Mouse (Mus musculus) small intestine, adult 2 months (tissue): ENCODE measurements around the gene Fmn2. TPM values are rescaled to one million over a fixed set of nuclear protein-coding genes. Genes with fewer than 3 reads are reported as not detected.

Source experiments
- H3K27ac ChIP-seq: fragments of 200-500 bp; 2 replicates; pipeline ENCODE4 v1.5.1; 2012; ENCODE audit warnings: low read depth, low read length, control low read depth, inconsistent platforms; ENCODE audit not compliant: insufficient read depth
- H3K27me3 ChIP-seq: fragments of 200-500 bp; 2 replicates; pipeline ENCODE4 v1.6.1; 2012; ENCODE audit warnings: mild to moderate bottlenecking, moderate library complexity, low read length, inconsistent platforms; ENCODE audit not compliant: control insufficient read depth, insufficient read depth
- H3K36me3 ChIP-seq: fragments of 200-500 bp; 2 replicates; pipeline ENCODE4 v1.6.1; 2012; ENCODE audit warnings: mild to moderate bottlenecking, low read length, control low read depth, inconsistent platforms; ENCODE audit not compliant: control insufficient read depth, insufficient read depth
- H3K4me1 ChIP-seq: fragments of 200-500 bp; 2 replicates; pipeline ENCODE4 v1.6.1; 2012; ENCODE audit warnings: low read length, inconsistent platforms, mixed read lengths; ENCODE audit not compliant: control insufficient read depth, insufficient read depth, insufficient read length
- H3K4me3 ChIP-seq: fragments of 200-500 bp; 2 replicates; pipeline ENCODE4 v1.5.1; 2012; ENCODE audit warnings: low read depth, mild to moderate bottlenecking, control low read depth, inconsistent platforms, low read length, moderate library complexity
- CTCF ChIP-seq: fragments of 200-500 bp; IDR thresholded peaks from 2 replicates; pipeline ENCODE4 v1.5.1; 2012; ENCODE audit warnings: low read depth, mild to moderate bottlenecking, control low read depth, inconsistent platforms, low read length, moderate library complexity, mixed read lengths; ENCODE audit not compliant: insufficient replicate concordance, insufficient read length; ENCODE audit errors: extremely low read depth
- POLR2A ChIP-seq: fragments of 200-500 bp; IDR thresholded peaks from 2 replicates; pipeline ENCODE4 v1.6.1; 2012; ENCODE audit warnings: low read depth, mild to moderate bottlenecking, control low read depth, inconsistent platforms, low read length, moderate library complexity
- WGBS: fragments of 180-500 bp; shearing (Covaris S2); methylation state at CpG from one replicate; pipeline ENCODE4 v1.1.7; 2018; 5-methylcytosine and 5-hydroxymethylcytosine counted together
- polyA plus RNA-seq: library from polyadenylated mRNA; depleted of rRNA; stranded (reverse); fragments of >200 nt; gene quantifications from 2 replicates; pipeline ENCODE4 v1.2.3, GENCODE M21; 2012

The Fmn2 gene
- polyA plus RNA-seq, 1 experiment: 0.11 TPM

DNA sequence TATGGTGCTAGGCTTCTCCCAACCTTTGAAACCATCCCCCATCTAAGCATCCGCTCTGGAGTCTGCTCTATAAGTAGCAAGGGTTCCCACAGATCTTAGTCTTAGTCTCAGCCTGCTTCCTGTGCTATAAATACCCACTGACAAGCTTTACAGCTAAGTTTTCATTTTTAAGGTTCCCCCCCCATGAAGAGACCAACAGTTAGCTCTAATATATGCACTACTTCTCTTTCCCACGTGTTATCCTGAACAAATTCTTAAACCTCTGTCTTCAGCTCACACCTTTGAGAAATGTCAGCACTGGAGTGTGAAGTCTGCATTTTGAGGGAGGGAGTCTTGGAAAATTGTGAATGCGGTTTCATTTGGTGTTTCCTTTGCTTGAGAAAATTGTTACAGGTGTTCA, 56.2 kb downstream of the Fmn2 start:
- WGBS: 68% methylated on average over 3 of the region's 3 CpGs

DNA sequence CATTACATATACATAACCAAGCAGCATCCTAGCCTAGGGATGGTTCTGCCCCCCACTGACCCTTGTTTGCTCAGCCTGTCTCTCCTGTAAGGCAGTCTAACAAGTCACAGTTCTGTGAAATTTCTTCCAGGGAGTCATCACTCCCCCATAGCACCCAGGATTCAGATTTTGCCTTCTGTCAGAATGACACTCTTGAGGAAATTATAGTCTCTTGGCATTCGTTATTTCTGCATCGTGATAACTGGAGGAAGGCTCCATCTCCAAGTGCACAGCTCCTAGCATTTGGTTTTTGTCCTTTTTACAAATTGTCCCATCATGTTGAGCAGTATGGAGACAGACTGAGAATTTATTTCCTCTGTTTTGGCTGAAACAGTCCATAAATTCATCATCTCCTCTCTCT, 56.9 kb downstream of the Fmn2 start:
- H3K4me1 ChIP-seq: no peaks in the 10 kb centered on the region
- 93% methylated on average over 2 of the region's 2 CpGs for WGBS
- TF ChIP-seq CTCF (no peak), POLR2A (no peak)
- no peak overlapping the region for H3K27ac ChIP-seq
- H3K4me3 ChIP-seq: no peak overlapping the region
- no peaks in the 10 kb centered on the region for H3K27me3 ChIP-seq
- H3K36me3 ChIP-seq: no peaks in the 10 kb centered on the region

More for the DNA sequence above, 56.2 kb downstream of the Fmn2 start:
- Histone ChIP-seq H3K4me1 (no peaks in the 10 kb centered on the region), H3K27me3 (no peaks in the 10 kb centered on the region), H3K27ac (no peak overlapping the region), H3K36me3 (no peaks in the 10 kb centered on the region), H3K4me3 (no peak overlapping the region)
- TF ChIP-seq POLR2A: no peak
- TF ChIP-seq CTCF: no peak

DNA sequence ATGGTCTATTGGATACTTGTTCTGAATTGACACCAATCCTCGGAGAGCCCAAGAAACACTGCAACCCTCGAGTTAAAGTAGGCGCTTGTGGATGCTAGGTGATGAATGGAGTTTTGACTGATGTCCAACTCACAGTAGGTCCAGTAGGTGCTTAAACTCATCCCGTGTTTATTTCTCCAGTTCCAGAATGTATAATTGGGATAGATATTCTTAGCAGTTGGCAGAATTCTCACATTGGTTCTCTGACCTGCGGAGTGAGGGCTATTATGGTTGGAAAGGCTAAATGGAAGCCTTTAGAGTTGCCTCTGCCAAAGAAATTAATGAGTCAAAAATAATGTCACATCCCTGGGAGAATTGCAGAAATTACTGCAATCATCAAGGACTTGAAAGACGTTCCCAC, 62.9 kb downstream of the Fmn2 start:
- 90% methylated on average over 6 of the region's 6 CpGs for WGBS
- H3K36me3 ChIP-seq: no peaks in the 10 kb centered on the region

DNA sequence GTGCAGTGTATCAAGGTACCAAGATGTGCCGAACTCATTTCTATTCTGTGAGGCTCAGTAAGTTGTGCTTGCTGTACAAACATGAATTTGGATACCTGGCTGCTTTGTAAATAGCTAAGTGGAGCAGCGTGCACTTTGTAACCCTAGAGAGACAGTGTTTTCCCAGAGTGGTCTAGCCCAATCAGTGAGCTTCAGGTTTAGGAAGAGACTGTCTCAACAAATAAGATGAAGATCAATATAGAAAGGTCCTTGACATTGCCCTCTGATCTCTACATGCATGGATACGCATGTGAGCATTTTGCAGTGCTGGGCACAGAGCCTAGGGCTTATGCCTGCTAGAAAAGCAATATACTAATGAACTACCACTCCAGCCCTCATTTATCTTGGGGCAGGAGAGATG, 67.0 kb downstream of the Fmn2 start:
- Histone ChIP-seq H3K4me3 (no peak overlapping the region), H3K4me1 (no peaks in the 10 kb centered on the region), H3K36me3 (no peaks in the 10 kb centered on the region), H3K27me3 (no peaks in the 10 kb centered on the region), H3K27ac (no peak overlapping the region)
- no peak for TF ChIP-seq POLR2A
- no peak for TF ChIP-seq CTCF
- WGBS: 70% methylated on average over 3 of the region's 3 CpGs

More for the DNA sequence above, 62.9 kb downstream of the Fmn2 start:
- H3K4me3 ChIP-seq: no peak overlapping the region
- H3K27me3 ChIP-seq: no peaks in the 10 kb centered on the region
- TF ChIP-seq POLR2A (no peak), CTCF (no peak)
- H3K4me1 ChIP-seq: no peaks in the 10 kb centered on the region
- H3K27ac ChIP-seq: no peak overlapping the region

DNA sequence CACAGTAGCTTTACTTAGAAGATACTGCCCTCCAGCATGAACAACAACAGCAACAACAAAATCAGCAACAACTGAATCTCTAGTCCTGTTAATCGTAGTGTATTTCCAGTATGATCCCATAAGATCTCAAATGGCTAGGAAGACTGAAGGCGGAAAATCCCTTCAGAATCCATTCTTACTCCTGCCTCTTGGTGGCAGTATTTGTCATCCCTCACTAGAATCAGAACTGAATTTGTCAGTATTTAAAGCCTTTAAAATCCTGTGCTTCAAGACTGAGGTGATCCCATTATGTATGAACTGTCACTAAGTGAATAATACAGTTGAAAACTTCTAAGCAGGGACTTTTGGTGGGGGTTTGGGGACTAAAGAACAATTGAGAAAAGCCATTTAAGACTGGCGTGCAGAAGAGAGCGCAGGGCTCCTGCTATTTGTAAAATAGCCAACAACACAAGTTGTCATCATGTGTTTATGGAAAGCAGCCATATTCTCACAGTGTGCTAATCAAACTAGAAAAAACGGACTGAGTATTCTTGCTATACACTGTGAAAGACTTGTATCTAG, 90.9 kb downstream of the Fmn2 start:
- H3K4me3 ChIP-seq: no peak overlapping the region
- no peak overlapping the region for H3K27ac ChIP-seq
- no peaks in the 10 kb centered on the region for H3K36me3 ChIP-seq
- no peaks in the 10 kb centered on the region for H3K4me1 ChIP-seq
- H3K27me3 ChIP-seq: no peaks in the 10 kb centered on the region
- WGBS: 66% methylated on average over 5 of the region's 5 CpGs
- TF ChIP-seq POLR2A: no peak
- no peak for TF ChIP-seq CTCF

DNA sequence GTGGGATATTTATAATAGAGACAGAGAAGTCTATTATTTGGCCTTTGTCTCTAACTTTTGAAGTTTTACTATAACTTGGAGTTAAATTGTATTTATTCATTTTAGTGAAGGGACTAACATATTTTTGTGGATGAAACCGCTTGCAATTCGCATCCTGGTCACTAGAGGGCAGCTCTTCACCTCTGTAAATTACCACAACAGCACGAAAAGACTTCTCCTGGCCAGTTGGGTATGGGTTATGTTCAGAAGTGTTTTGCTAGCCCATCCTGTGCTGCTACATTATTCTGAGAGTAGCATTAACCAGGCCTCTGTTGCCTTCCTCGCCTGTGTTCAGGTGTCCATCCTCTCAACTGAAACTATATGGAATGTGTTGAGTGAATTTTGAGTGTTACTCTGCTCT, 93.4 kb downstream of the Fmn2 start:
- no peaks in the 10 kb centered on the region for H3K36me3 ChIP-seq
- H3K27ac ChIP-seq: no peak overlapping the region
- H3K27me3 ChIP-seq: no peaks in the 10 kb centered on the region
- H3K4me1 ChIP-seq: no peaks in the 10 kb centered on the region
- TF ChIP-seq POLR2A (no peak), CTCF (peak; percentile 21; the same call in 1 of the 2 replicates)
- no peak overlapping the region for H3K4me3 ChIP-seq
- 7% methylated on average over 4 of the region's 4 CpGs for WGBS

DNA sequence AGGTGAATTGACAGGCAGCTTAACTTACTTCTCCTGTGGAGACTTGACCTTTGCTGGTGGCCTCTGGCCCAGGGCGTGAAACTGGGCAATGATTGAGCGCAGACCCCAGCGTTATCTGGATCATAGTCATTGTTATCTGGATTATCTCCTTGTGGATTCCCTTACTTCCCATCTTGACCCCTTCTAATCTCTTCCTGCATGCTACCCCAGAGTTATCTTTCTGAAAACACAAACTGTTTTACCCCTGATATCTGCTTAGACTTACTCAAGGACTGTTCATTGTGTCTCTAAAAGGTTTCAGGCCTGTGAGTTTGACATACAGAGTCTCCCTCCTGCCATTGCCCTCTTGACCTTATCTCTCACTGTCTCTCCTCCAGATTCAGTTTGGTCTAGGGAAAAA, 95.9 kb downstream of the Fmn2 start:
- TF ChIP-seq POLR2A (no peak), CTCF (no peak)
- no peaks in the 10 kb centered on the region for H3K27me3 ChIP-seq
- H3K4me1 ChIP-seq: no peaks in the 10 kb centered on the region
- WGBS: 68% methylated on average over 3 of the region's 3 CpGs
- H3K27ac ChIP-seq: no peak overlapping the region
- no peak overlapping the region for H3K4me3 ChIP-seq
- H3K36me3 ChIP-seq: no peaks in the 10 kb centered on the region

DNA sequence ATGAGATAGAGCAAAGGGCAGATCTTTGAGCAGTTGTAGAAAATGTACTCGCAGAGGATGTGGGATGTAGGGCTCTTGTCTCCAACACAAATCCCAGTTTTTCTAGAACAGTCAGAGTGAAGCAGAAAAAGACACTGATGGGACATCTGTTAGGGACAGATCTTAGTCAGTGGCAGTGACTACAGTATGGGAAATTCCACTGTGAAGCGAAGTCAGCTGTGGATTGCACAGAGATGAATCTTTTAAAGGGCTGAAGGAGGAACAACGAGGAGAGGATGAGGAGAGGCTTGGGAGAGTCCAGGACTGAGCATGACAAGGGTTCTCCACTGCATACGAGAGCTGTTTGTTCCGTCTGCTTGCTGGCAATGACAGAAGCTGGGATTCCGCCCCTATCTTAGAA, 96.6 kb downstream of the Fmn2 start:
- TF ChIP-seq CTCF (no peak), POLR2A (no peak)
- 75% methylated on average over 6 of the region's 6 CpGs for WGBS
- no peak overlapping the region for H3K4me3 ChIP-seq
- H3K27ac ChIP-seq: no peak overlapping the region
- H3K36me3 ChIP-seq: no peaks in the 10 kb centered on the region
- no peaks in the 10 kb centered on the region for H3K27me3 ChIP-seq
- no peaks in the 10 kb centered on the region for H3K4me1 ChIP-seq
